Mouse (Mus musculus) gastrocnemius, adult 8-10 months (tissue): ENCODE results near the gene Gm20767. TPM values are rescaled to one million over a fixed set of nuclear protein-coding genes. Genes with fewer than 3 reads are reported as not detected.
"Not testable (repeated sequence)": the region's sequence is repeated elsewhere in the genome, so short reads cannot be mapped to it uniquely, and the experiment has no call there.

Source experiments
- DNase-seq, 2 experiments: peaks; one replicate each; pipeline ENCODE4 v3.0.0; 2022; ENCODE audit warnings: low spot score in 2 of 2
- total RNA-seq, 4 experiments: library from RNA; stranded (reverse); gene quantifications; 2 replicates each; pipeline ENCODE4 v1.2.4; 2022

The Gm20767 gene
- not detected for total RNA-seq

- DNase-seq: not testable (repeated sequence)
Observed at GRCm38 (mm10) chr13:120139946-120140345, at the start of gene Gm20767. TSS of gene Gm20767 (plus strand) at chr13:120140246.

- not testable (repeated sequence) for DNase-seq
Observed at GRCm38 (mm10) chr13:120092950-120093349, 47.1 kb upstream of the Gm20767 start.

- not testable (repeated sequence) for DNase-seq
Observed at GRCm38 (mm10) chr13:120096241-120096937, 43.7 kb upstream of the Gm20767 start.

GRCm38 (mm10) chr13:120096938-120097256 lies 43.1 kb upstream of the Gm20767 start:
- DNase-seq: not testable (repeated sequence)

- not testable (repeated sequence) for DNase-seq
Observed at GRCm38 (mm10) chr13:120099327-120099726, 40.7 kb upstream of the Gm20767 start.

GRCm38 (mm10) chr13:120106504-120106903 lies 33.5 kb upstream of the Gm20767 start:
- not testable (repeated sequence) for DNase-seq

- DNase-seq: not testable (repeated sequence)
Observed at GRCm38 (mm10) chr13:120107000-120107399, 33.0 kb upstream of the Gm20767 start.

- DNase-seq: not testable (repeated sequence)
Observed at GRCm38 (mm10) chr13:120142348-120142747, 2.3 kb downstream of the Gm20767 start.

- DNase-seq: not testable (repeated sequence)
Observed at GRCm38 (mm10) chr13:120149660-120150407, 9.8 kb downstream of the Gm20767 start.

GRCm38 (mm10) chr13:120150589-120150988 lies 10.5 kb downstream of the Gm20767 start:
- DNase-seq: not testable (repeated sequence)

- DNase-seq: not testable (repeated sequence)
Observed at GRCm38 (mm10) chr13:120168301-120168700, 28.3 kb downstream of the Gm20767 start.

GRCm38 (mm10) chr13:120172133-120172532 lies 32.1 kb downstream of the Gm20767 start, which contains the start of gene Gm21818:
TSS of gene Gm21818 (plus strand) at chr13:120172433.
- DNase-seq: not testable (repeated sequence)

GRCm38 (mm10) chr13:120196189-120196821 lies 56.3 kb downstream of the Gm20767 start:
- DNase-seq: not testable (repeated sequence)

Other genes starting within 250 kb of the Gm20767 start
- gene Tcstv1, start 245.5 kb upstream of the Gm20767 start, total RNA-seq: not detected
- gene Gm21761, start 211.0 kb upstream of the Gm20767 start, total RNA-seq: not detected
- not detected for gene B020031M17Rik, start 189.4 kb upstream of the Gm20767 start, total RNA-seq
- not detected for gene Gm36079, start 113.2 kb upstream of the Gm20767 start, total RNA-seq
- gene Gm21188, start 88.1 kb upstream of the Gm20767 start, total RNA-seq: under 1 TPM in 2 of 4 experiments, not detected in 2; 0.12 to 0.22 TPM
- gene Gm21818, start 32.2 kb downstream of the Gm20767 start, total RNA-seq: not detected
- not detected for gene Gm21762, start 75.7 kb downstream of the Gm20767 start, total RNA-seq
- gene Gm21731, start 98.9 kb downstream of the Gm20767 start, total RNA-seq: not detected
- gene AF067061, start 122.9 kb downstream of the Gm20767 start, total RNA-seq: not detected
- gene BC147527, start 160.1 kb downstream of the Gm20767 start, total RNA-seq: not detected
- gene Tcstv3, start 176.6 kb downstream of the Gm20767 start, total RNA-seq: not detected